Mouse (Mus musculus) mesoderm, embryonic 11.5 days (tissue): ENCODE data around the gene Dact3.

Experiments
- DNase-seq: peaks from one replicate; pipeline ENCODE4 v3.0.0-alpha.2; 2012; ENCODE audit warnings: low read depth, low spot score

Gene Dact3

GRCm38 (mm10) chr7:16858336-16858735, 16.8 kb upstream of the Dact3 start:
- DNase-seq: no peak

DNA sequence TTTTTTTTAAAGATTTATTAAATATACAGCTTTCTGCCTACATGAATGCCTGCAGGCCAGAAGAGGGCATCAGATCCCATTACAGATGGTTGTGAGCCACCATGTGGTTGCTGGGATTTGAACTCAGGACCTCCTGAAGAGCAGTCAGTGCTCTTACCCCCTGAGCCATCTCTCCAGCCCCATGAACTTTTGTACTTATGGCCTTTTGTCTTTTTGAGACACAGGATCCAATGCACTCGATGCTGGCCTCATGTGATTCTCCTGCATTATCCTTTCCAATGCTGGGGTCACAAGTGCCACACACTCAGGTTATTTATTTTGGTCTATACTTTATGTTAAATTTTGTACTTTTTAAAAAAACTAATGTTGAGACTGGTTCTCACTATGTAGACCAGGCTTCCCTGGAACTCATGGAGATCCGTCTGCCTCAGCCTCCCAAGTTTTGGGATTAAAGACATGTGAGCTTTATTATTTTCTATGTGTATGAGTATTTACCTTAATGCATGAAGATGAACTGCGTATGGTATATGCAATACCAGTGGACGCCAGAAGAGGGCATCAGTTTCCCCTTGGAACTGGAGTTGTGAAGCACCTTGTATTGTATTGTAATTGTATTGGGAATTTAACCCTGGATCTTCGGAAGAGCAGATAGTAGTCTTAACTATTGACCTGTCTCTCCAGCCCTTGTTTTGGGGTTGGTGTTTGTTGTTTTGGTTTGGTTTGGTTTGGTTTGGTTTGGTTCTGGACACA, 15.0 kb upstream of the Dact3 start:
- peak; percentile 81 for DNase-seq

DNA sequence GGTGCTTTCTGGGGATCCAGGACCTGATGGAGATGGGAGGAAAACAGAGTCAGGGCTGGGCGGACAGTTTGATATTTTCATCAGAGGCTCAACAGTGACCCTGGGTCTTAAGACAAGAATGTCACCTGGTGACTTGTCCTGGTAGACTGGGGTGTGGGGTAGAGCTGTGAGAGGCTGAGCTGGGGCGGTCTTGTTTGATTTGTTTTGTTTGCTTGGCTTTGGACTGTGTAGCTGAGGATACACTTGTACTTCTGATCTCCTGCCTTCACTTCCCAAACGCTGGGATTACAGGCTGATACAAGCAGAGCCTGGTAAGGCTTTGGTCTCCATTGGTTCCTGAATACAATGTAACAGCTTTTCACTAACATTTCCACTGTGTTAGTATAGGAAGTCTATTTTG, 7.6 kb upstream of the Dact3 start:
- no peak for DNase-seq

DNA sequence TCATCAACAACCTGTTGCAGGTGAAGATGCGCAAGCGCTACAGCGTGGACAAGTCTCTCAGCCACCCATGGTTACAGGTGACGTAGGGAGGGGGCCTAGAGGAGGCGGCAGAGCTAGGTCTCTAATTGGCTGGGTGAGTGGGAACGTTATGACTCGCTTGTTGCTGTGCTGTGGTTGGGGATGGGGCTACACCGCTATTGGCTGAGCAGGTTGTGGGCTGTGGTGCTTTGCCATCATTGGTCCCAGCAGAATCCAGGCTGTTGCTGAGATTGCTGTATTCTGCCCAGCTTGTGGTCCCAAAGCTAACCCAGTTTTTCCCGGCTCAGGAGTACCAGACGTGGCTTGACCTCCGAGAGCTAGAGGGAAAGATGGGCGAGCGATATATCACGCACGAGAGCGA, 5.6 kb upstream of the Dact3 start:
- peak; percentile 86 for DNase-seq

DNA sequence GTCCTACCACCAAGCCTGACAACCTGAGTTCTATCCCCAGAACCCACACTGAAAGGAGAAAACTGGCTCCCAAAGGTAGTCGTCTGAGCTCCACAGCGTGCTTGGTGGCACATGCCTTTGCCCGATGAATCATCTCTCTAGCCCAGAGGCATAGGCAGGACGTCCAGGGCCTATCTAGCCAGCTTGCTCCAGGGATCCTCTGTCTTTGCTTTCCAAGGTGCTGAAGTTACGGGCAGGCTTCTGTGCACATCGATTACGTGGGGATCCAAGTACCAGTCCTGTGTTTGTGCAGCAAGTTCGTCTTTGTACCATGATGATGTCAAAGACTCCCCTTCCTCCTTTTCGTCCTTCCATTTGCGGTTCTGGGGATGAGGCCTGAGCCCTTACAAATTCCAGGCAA, 3.5 kb upstream of the Dact3 start:
- DNase-seq: no peak

DNA sequence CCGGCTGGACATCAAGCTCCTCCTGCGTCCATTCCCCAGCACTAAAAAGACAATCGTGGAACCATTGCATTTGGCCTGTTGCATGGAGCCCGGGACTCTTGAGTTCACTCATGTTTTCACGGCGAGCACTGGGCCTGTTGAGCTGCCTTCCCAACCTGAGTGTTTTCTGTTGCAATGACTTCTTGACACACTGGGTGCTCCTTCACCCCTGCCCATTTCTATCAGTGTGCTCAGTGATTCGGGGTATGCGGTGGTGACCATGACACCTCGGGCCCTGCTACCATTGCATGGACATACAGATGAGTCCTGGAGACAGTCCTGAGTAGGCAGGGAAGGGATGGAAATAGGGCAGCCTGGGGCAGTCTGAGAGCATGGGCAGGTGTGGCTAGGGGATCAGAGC, 2.6 kb upstream of the Dact3 start:
- DNase-seq: no peak

- DNase-seq: no peak
These were observed 1.7 kb upstream of the Dact3 start for GRCm38 (mm10) chr7:16873392-16873791.

GRCm38 (mm10) chr7:16874190-16874589, 927 bp upstream of the Dact3 start:
- DNase-seq: peak; percentile 88

DNA sequence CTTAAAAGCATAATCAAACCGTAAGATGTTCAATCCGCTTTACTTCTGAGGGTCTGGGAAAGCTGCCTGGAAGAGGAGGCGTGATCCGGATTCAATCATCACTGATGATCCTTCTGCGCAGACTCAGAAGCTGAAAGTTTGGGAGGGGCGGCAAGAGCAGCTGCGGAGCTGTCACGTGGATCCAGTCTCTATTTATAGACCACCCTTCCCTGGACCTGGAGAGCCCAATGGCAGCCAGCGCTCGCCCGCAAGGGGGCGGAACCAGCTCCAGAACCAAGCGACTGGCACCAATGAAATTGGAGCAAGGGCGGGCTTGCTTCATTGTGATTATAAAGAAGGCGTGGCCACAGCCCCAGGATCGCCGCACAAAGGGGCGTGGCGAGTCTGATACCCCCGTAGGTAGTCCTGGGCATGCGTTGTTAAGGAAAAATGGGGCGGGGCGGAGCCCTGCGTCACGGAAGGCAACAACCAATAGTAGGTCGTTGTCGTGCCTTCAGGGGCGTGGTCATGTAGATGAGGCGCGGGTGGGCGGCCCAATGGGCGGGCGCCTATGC, 284 bp upstream of the Dact3 start:
- peak; percentile 100 for DNase-seq

DNA sequence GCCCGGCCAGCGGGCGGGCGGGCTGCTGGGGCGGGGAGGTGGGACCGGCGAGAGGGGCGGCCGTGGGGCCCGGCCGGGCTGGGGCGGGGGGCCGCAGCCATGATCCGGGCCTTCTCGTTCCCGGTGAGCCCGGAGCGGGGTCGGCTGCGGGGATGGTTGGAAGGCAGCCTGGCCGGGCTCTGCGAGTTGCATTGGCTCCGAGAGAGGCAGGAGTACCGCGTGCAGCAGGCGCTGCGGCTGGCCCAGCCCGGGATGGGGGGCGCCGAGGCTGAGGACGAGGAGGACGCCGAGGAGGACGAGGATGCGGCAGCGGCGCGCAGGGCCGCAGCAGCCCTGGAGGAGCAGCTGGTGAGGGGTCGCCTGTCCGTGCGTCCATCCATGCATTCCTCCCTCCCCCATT, 209 bp downstream of the Dact3 start:
- no peak for DNase-seq

DNA sequence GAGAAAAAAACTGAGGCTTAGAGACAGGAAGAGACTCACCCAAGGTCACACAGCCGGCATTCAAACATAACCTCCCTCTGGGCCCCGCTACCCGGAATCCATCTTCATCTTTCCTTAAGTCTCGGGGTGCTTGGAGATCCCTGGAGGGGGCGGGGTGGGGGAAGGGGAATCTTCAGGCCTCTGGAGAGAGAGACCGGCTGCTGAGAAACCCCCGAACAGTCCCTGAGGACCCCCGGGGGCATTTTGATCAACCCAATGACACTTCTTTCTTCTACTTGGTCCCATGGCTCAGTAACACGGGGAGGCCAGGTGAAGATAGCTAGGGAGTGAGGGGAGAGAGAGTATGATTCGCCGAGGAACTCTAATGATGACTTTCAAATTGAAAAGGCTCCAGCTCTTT, 889 bp downstream of the Dact3 start:
- no peak for DNase-seq

DNA sequence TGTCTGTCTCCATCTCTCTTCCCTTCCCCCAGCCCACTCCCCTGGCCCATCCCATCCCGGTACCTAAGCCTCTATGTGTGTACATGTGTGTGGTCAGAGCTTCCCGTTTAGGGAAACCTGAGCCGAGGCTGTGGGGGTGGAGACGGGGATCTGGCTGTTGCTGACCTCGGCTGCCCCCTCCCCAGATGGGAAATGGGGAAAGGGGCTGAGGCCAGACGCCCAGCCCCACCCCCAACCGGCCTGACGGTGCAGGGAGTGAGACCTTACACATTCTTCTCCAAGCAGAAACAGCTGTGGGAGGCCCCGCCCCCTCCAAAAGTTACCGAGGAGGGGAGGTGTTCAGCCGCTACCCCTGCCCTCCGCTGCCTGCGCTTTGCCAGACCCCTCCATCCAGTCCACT, 1.5 kb downstream of the Dact3 start:
- DNase-seq: peak; percentile 94

DNA sequence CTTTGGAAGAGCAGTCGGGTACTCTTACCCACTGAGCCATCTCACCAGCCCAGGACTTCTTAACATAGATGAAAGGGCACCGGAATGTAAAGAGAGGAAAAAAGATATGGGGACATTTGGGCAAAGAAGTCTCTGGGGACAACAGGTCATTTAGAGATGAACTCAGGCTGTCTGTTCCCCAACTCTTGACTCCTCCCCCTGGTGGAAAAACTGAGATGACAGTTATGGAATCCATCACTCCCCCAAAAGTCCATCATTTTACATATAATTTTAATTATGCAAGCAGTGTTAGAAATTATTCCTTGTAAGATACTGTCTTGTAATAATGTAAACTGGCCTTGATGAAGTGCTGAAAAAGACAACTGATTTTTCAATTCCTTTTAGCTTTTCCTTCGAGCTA, 2.6 kb downstream of the Dact3 start:
- no peak for DNase-seq

- peak; percentile 85 for DNase-seq
These were observed 4.9 kb downstream of the Dact3 start for GRCm38 (mm10) chr7:16879796-16880547.

DNA sequence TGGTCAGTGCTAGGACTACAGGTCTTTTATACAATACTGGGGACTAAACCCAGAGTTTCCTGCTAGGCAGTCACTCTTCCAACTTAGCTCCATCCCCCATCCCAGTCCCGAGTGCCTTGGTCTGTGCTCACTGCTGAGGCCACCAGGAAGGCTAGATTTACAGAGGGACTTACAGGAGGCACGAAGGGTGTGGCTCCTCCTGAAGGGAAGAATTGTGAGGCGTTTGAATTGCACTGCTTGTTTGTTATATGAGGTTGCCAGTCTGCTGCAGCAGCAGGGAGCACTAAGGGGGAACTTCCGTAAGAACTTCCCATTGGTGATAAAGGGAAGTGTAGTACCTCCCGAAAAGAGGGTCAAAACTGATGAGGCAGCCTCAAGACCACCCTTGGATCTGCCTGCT, 5.5 kb downstream of the Dact3 start:
- DNase-seq: no peak

- DNase-seq: no peak
These were observed 8.0 kb downstream of the Dact3 start for GRCm38 (mm10) chr7:16883162-16883561.

DNA sequence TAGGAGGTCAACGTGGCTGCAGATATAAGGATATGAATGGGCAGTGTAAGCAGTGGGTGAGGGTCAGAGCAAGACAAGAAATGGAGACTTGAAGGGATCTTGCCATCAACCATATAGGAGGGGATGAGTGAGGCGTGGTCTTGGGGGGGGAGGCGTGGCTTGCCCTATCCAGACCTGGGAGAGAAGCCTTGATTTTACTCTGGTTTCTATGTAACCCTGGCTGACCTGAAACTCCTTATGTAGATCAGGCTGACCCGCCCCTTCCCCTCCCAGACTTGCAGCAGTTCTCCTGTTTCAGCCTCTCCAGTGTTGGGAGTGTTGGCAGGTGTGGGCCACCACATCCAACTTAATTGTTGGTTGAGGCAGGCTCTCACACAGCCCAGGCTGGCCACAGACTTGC, 9.2 kb downstream of the Dact3 start:
- DNase-seq: no peak

DNA sequence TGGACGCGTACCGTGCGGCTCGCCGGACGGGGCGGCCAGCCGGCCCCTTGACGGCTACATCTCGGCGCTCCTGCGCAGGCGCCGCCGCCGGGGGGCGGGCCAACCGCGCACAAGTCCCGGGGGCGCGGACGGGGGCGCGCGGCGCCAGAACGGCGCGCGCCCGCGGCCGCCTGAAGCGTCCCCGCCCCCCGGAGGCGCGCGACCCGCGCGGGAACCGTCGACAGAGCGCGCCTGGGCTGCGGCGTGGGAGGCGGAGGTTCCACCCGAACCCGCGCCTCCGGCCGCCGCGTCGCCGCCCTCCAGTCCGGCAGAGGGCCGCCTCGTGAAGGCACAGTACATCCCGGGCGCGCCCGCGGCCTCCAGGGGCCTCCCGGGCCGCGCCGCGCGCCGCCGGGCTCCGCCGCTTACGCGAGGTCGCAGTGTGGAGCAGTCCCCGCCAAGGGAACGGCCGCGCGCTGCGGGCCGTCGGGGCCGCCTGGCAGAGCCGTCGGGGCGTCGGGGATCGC, 10.2 kb downstream of the Dact3 start:
- DNase-seq: no peak

GRCm38 (mm10) chr7:16885905-16886304, 10.8 kb downstream of the Dact3 start:
- no peak for DNase-seq

DNA sequence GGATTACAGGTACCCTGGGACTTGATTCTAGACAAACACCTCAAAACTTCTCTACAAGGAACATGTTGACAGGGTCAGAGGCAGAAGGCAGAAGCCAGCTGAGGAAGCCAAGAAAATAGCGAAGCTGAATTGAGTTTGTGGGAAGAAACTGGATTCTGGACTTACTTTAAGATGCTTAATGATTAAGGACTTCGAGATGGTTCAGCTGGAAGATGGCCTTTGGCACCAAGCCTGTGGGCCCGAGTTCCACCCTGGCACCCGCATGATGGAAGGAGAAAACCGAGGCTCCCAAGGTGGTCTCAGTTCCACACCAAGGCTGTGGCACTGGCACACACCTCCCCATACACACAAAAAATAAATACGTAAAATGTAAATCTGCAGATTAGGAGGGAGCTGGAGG, 15.4 kb downstream of the Dact3 start:
- no peak for DNase-seq

DNA sequence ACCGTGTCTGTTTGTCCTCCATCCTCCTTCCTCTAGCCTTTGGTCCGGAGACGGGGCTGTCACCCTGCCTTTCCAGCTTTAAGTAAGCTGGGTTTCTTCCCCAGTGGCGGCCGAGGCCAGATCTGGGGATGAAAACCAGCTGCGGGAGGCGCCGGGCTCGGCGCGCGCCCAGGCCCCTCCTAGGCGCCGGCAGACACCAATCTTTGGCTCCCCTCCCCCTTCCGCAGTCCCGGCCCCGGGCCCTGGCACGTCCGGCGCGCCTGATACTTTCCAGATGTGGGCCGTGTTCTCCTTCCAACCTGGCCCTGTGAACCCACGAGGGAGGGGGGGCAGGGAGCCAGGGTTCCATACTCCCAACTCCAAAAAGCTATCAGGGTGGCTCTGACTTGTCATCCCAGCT, 15.8 kb downstream of the Dact3 start:
- DNase-seq: peak; percentile 90

- peak; percentile 92 for DNase-seq
These were observed 16.7 kb downstream of the Dact3 start, which contains the start of gene Gng8 for GRCm38 (mm10) chr7:16891641-16892351. Gene Gng8 (plus strand): TSS chr7:16891786.
